Mouse (Mus musculus) kidney, embryonic 15.5 days (tissue): ENCODE data around the gene Clcn7. TPM values are rescaled to one million over a fixed set of nuclear protein-coding genes. Genes with fewer than 3 reads are reported as not detected.
A peak's percentile ranks its signal among the peaks of the same experiment; 100 is the strongest.

Source experiments
- ATAC-seq: fragments of 200-750 bp; cut with Nextera tagmentation; replicated peaks from 2 replicates; pipeline ENCODE4 v1.8.0; 2017; ENCODE audit warnings: moderate TSS enrichment; ENCODE audit not compliant: low FRiP score
- H3K27ac ChIP-seq: fragments of 300-500 bp; sonication (generic); 2 replicates; pipeline ENCODE4 v1.5.1; 2015; ENCODE audit warnings: mild to moderate bottlenecking, inconsistent platforms
- H3K27me3 ChIP-seq: fragments of 300-500 bp; sonication (generic); 2 replicates; pipeline ENCODE4 v1.6.1; 2015; ENCODE audit warnings: inconsistent platforms
- H3K36me3 ChIP-seq: fragments of 300-500 bp; sonication (generic); 2 replicates; pipeline ENCODE4 v1.6.1; 2015; ENCODE audit warnings: inconsistent platforms
- H3K4me1 ChIP-seq: fragments of 300-500 bp; sonication (generic); 2 replicates; pipeline ENCODE4 v1.6.1; 2015; ENCODE audit warnings: inconsistent platforms
- H3K4me2 ChIP-seq: fragments of 300-500 bp; sonication (generic); 2 replicates; pipeline ENCODE4 v1.6.1; 2015; ENCODE audit warnings: moderate library complexity, mild to moderate bottlenecking, inconsistent platforms
- H3K4me3 ChIP-seq: fragments of 300-500 bp; sonication (generic); replicated peaks from 2 replicates; pipeline ENCODE4 v1.5.1; 2015; ENCODE audit warnings: mild to moderate bottlenecking, inconsistent platforms
- H3K9ac ChIP-seq: fragments of 300-500 bp; sonication (generic); 2 replicates; pipeline ENCODE4 v1.6.1; 2015; ENCODE audit warnings: mild to moderate bottlenecking, inconsistent platforms
- H3K9me3 ChIP-seq: fragments of 300-500 bp; sonication (generic); replicated peaks from 2 replicates; pipeline ENCODE4 v1.6.1; 2016; ENCODE audit warnings: inconsistent platforms
- WGBS: fragments of 180-500 bp; shearing (Covaris S2); methylation state at CpG from one replicate; pipeline ENCODE4 v1.1.7; 2015; ENCODE audit warnings: mixed read lengths; 5-methylcytosine and 5-hydroxymethylcytosine counted together
- polyA plus RNA-seq: library from polyadenylated mRNA; unstranded; fragments of >200 nt; fragmentation: Nextera tagmentation; extraction: Ambion mirVana; gene quantifications from 2 replicates; pipeline ENCODE4 v1.2.1, GENCODE M21; 2015

Clcn7 gene
- polyA plus RNA-seq: 20.7 and 24.6 TPM in 2 replicates

DNA sequence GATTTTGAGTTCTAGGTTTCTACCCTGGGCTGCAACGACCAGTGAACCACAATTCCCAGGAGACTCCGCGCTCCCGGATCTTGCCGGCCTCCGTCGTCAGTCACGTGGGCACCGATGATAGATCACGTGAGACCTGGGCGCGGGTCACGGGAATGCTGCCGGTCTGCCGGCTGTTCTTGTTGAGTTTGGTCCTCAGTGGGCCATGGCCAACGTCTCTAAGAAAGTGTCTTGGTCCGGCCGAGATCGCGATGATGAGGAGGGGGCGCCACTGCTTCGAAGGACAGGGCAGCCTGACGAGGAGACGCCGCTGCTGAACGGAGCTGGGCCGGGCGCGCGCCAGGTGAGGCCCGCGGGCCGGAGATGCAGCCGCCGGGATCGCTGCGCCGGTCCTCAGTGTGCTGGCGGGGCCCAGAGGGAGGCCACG lies at the start of gene Clcn7:
TSS of gene Clcn7 (plus strand) at position 117 of the 424 bp plus-strand sequence.
- Histone ChIP-seq H3K27ac (0 out of 2 replicates have a peak within 1 kb of the TSS, but pooled peaks have one; percentile 35), H3K4me3 (peak within 1 kb of the TSS; percentile 100), H3K36me3 (peaks cover 5% of the 10 kb centered on the region; the same call in 1 of the 2 replicates), H3K27me3 (no peaks in the 10 kb centered on the region), H3K9ac (peak within 1 kb of the TSS; percentile 86), H3K4me1 (peaks cover 15% of the 10 kb centered on the region), H3K4me2 (peak within 1 kb of the TSS; percentile 76), H3K9me3 (no peaks in the 10 kb centered on the region)
- ATAC-seq: peak; percentile 94
- WGBS: under 1% methylated on average over 40 of the region's 40 CpGs

DNA sequence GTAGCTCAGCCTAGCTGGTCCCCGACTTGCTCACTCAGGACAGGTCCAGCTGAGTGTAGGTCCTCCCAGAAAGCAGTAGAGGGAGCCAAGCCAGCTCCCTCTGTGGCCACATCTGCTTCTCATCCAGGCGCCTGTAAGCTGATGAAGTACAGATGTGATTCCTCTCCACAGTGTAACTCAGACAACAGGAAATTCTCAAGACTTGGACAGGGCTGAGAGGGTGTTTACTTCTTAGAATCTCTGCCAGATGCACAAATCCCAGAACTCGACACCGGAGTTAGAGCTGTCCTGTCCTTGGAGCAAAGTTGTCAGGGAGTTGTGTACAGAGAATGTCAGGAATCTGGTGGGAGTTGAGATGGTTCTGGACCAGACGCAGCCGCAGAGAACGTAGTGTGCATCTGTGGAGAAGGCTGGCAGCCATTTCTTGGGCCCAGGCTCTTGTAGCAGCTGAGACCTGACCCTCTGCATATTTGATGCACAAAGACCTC lies 49.7 kb upstream of the Clcn7 start, which contains the start of gene Tmem204:
TSS of gene Tmem204 (minus strand) at position 148 of the 488 bp plus-strand sequence.
- Histone ChIP-seq H3K36me3 (peaks cover 7% of the 10 kb centered on the region), H3K9ac (no peak within 1 kb of the TSS), H3K4me3 (0 out of 2 replicates have a peak within 1 kb of the TSS, but pooled peaks have one; percentile 4), H3K27me3 (no peaks in the 10 kb centered on the region), H3K4me2 (peak within 1 kb of the TSS; percentile 26; the same call in 1 of the 2 replicates), H3K9me3 (no peaks in the 10 kb centered on the region), H3K4me1 (peaks cover 58% of the 10 kb centered on the region), H3K27ac (peak within 1 kb of the TSS; percentile 95)
- ATAC-seq: peak; percentile 85
- 18% methylated on average over 7 of the region's 7 CpGs for WGBS

DNA sequence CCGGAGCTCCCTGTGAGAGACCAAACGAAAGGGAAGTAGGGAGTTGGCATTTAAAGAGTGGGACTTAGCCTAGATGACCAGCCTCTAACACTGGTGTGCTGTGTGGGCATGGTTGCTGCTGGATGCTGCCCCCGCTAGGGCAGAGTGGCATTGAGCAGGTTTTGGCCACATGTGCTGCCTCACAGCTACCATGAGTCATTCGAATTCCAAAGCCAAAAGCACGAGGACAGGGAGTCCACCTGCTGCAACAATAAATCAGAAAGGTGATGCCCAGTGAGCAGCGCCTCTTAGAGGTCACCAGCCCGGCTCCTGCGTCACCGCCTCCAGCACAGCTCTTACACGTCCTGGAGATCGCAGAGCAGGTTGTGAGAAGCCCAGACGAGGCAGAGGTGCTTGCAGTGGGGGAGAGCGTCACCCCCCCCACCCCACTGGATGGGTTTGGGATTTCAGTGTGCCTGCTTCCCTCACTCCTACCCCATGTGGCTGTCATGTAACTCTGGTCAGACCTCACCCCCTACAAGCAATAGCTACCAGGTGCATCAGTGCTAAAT lies 48.3 kb upstream of the Clcn7 start:
- H3K27ac ChIP-seq: peak overlapping the region; percentile 95; the same call in 1 of the 2 replicates
- no peak for ATAC-seq
- WGBS: 57% methylated on average over 13 of the region's 13 CpGs

DNA sequence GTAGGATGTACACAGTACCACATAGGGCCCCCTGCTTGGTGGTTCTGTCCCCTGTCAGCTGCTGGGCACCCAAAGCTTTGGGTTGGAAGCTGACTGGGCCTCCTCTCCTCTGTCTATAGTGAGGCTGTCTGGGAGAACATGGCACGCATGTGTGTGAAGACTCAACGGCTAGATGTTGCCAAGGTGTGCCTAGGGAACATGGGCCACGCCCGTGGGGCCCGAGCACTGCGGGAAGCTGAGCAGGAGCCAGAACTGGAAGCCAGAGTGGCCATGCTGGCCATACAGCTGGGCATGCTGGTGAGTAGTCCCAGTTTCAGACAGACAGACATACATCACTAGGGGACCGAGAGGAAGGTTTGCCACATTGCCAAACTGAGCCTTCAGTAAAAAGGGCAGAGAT lies 46.5 kb upstream of the Clcn7 start:
- Histone ChIP-seq H3K27ac (no peak overlapping the region), H3K4me1 (peaks cover 33% of the 10 kb centered on the region), H3K9ac (no peak overlapping the region), H3K36me3 (peaks cover 32% of the 10 kb centered on the region), H3K27me3 (no peaks in the 10 kb centered on the region), H3K4me2 (no peak overlapping the region), H3K9me3 (no peaks in the 10 kb centered on the region), H3K4me3 (no peak overlapping the region)
- ATAC-seq: no peak
- 93% methylated on average over 7 of the region's 7 CpGs for WGBS

More for the DNA sequence above, 48.3 kb upstream of the Clcn7 start:
- H3K4me3 ChIP-seq: no peak overlapping the region
- no peak overlapping the region for H3K4me2 ChIP-seq
- no peak overlapping the region for H3K9ac ChIP-seq
- H3K4me1 ChIP-seq: peaks cover 50% of the 10 kb centered on the region
- no peaks in the 10 kb centered on the region for H3K9me3 ChIP-seq
- no peaks in the 10 kb centered on the region for H3K27me3 ChIP-seq
- H3K36me3 ChIP-seq: peaks cover 18% of the 10 kb centered on the region

DNA sequence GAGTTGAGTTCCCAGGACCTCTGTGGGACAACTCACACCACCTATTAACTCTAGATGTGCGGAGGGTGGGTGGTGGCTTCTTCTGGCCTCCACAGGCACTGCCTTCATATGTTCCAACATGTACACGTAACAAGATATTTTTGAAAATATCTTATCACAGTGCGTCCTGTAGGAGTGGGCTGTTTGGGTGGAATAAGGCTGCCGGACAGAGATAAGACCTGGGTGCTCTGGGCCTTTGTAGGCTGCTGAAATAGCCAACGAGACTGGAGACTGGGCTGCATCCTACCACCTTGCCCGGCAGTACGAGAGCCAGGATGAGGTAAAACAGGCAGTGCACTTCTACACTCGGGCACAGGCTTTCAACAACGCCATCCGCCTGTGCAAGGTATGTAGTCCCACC lies 44.0 kb upstream of the Clcn7 start:
- Histone ChIP-seq H3K27ac (no peak overlapping the region), H3K4me1 (peaks cover 10% of the 10 kb centered on the region), H3K4me2 (no peak overlapping the region), H3K36me3 (peaks cover 53% of the 10 kb centered on the region), H3K9ac (no peak overlapping the region), H3K27me3 (no peaks in the 10 kb centered on the region), H3K4me3 (no peak overlapping the region), H3K9me3 (no peaks in the 10 kb centered on the region)
- 89% methylated on average over 10 of the region's 10 CpGs for WGBS
- peak; percentile 79 for ATAC-seq

DNA sequence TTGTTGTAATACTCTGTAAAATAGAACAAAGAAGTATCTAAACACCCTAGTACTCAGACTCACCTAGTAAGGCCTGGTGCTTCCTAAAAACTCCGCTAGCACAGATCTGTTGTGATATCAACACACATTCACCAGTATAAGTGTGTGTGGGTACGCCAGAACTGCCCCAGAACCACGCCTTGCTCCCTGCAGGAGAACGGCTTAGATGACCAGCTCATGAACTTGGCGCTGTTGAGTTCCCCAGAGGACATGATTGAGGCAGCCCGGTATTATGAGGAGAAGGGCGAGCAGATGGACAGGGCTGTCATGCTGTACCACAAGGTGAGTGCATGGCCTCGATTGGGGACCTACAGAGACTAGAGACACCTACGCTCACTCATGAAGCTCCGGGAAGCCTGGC lies 42.7 kb upstream of the Clcn7 start:
- H3K36me3 ChIP-seq: peaks cover 64% of the 10 kb centered on the region
- H3K4me3 ChIP-seq: no peak overlapping the region
- H3K9me3 ChIP-seq: no peaks in the 10 kb centered on the region
- H3K27ac ChIP-seq: no peak overlapping the region
- no peak overlapping the region for H3K4me2 ChIP-seq
- no peaks in the 10 kb centered on the region for H3K4me1 ChIP-seq
- 90% methylated on average over 10 of the region's 10 CpGs for WGBS
- no peaks in the 10 kb centered on the region for H3K27me3 ChIP-seq
- no peak for ATAC-seq
- no peak overlapping the region for H3K9ac ChIP-seq

DNA sequence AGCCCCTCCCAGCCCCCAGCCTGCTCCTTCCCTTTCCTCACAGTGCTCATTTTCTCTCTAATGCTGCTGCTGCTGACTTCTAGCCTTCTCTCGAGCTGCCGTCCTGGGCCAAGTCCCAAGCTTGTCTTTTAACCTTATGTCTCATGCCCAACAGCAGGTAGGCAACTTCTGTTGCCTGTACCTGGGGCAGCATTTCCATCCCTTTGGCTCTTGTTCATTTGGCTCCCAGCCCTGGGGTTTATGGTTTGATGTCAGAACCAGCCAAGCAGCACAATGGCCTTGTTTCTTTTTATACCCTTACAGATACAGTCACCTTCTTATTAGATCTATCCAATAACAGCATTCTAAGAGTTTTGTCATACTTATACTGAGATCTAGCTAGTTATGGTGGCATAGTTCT lies 37.0 kb upstream of the Clcn7 start:
- Histone ChIP-seq H3K4me1 (no peaks in the 10 kb centered on the region), H3K4me2 (no peak overlapping the region), H3K9me3 (no peaks in the 10 kb centered on the region), H3K27ac (no peak overlapping the region), H3K9ac (no peak overlapping the region), H3K36me3 (peaks cover 74% of the 10 kb centered on the region), H3K27me3 (no peaks in the 10 kb centered on the region), H3K4me3 (no peak overlapping the region)
- no peak for ATAC-seq
- 91% methylated on average over 2 of the region's 2 CpGs for WGBS

DNA sequence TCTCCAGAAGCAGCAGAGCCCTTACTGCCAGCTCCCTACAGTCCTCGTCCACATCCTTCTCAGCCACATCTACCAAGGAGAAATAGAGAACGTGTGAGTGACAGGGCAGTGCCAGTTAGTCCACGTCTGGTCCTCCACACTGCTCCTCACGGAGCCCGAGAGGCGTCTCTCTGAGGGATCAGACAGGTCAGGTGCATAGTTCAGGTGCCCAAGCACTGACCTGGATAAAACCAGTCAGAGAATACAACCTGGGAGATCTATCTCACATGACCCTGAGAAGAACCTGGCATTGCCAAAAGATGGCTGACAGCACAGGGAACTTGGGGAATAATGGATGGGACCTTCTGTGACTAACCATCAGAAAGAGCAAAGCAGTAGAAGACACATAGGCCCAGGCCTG lies 33.1 kb upstream of the Clcn7 start:
- H3K9ac ChIP-seq: no peak overlapping the region
- no peak overlapping the region for H3K27ac ChIP-seq
- no peak for ATAC-seq
- H3K4me1 ChIP-seq: no peaks in the 10 kb centered on the region
- 95% methylated on average over 6 of the region's 6 CpGs for WGBS
- H3K27me3 ChIP-seq: no peaks in the 10 kb centered on the region
- H3K4me3 ChIP-seq: no peak overlapping the region
- H3K9me3 ChIP-seq: no peaks in the 10 kb centered on the region
- peaks cover 79% of the 10 kb centered on the region for H3K36me3 ChIP-seq
- H3K4me2 ChIP-seq: no peak overlapping the region

DNA sequence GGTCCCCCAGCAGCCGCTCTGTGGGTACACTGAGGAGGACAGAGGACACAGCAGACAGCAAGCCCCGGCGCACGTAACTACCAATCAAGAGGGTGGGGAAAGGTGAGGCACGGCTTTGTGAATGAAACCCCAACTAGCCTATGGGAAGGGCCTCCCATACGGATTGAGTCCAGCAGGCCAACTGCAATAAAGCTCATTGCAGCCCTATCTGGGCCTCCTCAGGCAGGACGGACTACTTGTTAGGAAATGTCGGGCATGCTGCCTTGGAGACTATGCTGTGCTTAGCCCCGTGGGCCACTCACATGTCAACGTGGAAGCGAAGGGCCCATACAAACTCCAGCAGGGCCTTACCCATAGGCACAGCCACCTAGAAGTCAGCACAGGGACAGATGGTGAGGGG lies 31.9 kb upstream of the Clcn7 start:
- H3K4me2 ChIP-seq: no peak overlapping the region
- H3K4me3 ChIP-seq: no peak overlapping the region
- no peak for ATAC-seq
- 92% methylated on average over 11 of the region's 11 CpGs for WGBS
- peaks cover 85% of the 10 kb centered on the region for H3K36me3 ChIP-seq
- H3K9me3 ChIP-seq: no peaks in the 10 kb centered on the region
- no peaks in the 10 kb centered on the region for H3K27me3 ChIP-seq
- H3K27ac ChIP-seq: no peak overlapping the region
- no peaks in the 10 kb centered on the region for H3K4me1 ChIP-seq
- no peak overlapping the region for H3K9ac ChIP-seq

DNA sequence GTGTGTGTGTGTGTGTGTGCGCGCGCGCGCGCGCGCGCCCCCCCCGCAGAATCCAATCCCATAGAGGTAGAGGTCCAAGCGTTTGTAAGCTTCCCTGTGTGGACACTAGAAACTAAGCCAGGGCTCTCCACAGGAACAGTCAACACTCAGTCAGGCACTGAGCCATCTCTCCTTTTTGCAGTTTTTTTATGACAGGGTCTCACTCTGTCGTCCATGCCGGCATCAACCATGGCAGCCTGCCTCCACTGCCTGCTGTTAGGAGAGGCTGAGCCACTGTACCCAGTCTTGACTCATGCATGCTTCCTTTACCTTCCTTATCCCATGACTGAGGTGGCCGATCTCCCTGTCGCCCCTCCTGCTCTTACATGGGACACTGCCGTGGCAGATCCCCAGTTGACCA lies 25.4 kb upstream of the Clcn7 start:
- Histone ChIP-seq H3K9me3 (no peaks in the 10 kb centered on the region), H3K27ac (no peak overlapping the region), H3K4me1 (0 out of 2 replicates have a peak, but pooled peaks cover 3% of the 10 kb centered on the region), H3K4me3 (no peak overlapping the region), H3K9ac (no peak overlapping the region), H3K27me3 (no peaks in the 10 kb centered on the region), H3K36me3 (peaks cover 96% of the 10 kb centered on the region), H3K4me2 (no peak overlapping the region)
- no peak for ATAC-seq
- WGBS: 85% methylated on average over 13 of the region's 16 CpGs

DNA sequence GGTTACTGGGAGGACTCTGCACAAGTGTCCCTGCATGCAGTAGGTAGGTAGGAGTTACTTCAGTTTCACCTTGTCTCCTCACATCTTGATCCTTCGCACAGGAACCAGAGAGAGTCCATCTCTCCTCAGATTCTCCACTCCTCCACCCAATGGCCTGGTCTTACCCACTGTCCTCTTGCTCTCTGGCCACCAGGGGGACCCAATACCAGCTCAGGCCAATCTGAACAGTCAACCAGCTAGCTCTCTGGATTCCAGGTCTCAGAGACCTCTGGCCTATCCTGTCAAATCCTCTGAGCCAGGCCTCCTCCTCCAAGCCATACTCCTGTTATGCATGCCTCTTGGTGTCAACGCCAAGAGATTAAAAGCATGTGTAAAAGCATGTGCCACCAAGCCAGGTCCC lies 23.6 kb upstream of the Clcn7 start:
- WGBS: 89% methylated on average over 2 of the region's 2 CpGs
- H3K4me3 ChIP-seq: no peak overlapping the region
- no peak overlapping the region for H3K4me2 ChIP-seq
- no peaks in the 10 kb centered on the region for H3K9me3 ChIP-seq
- 0 out of 2 replicates have a peak, but pooled peaks have one; percentile 33 for ATAC-seq
- H3K4me1 ChIP-seq: peaks cover 5% of the 10 kb centered on the region
- no peak overlapping the region for H3K27ac ChIP-seq
- H3K9ac ChIP-seq: no peak overlapping the region
- no peaks in the 10 kb centered on the region for H3K27me3 ChIP-seq
- H3K36me3 ChIP-seq: peaks cover 89% of the 10 kb centered on the region

DNA sequence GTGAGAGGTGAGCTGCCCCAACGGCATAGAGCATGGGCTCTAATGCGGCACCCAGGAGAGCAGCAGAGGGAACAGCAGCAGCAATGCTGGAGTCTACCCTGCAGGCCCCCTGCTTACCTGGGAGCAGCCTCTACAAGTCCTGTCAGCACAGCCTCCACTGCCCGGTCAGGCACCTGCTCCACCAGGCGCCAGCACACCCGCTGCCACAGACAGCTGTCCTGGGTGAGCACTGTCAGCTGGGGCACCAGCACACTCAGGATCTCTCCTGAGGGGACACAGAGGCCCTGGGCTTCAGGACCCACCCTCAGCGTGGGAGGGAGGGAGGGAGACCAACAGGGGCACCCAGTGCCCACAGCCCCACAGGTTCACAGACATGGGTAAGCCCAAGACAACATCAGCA lies 22.6 kb upstream of the Clcn7 start:
- no peak for ATAC-seq
- Histone ChIP-seq H3K36me3 (peaks cover 79% of the 10 kb centered on the region), H3K4me3 (no peak overlapping the region), H3K4me1 (peaks cover 11% of the 10 kb centered on the region), H3K4me2 (no peak overlapping the region), H3K9ac (no peak overlapping the region), H3K27me3 (no peaks in the 10 kb centered on the region), H3K9me3 (no peaks in the 10 kb centered on the region), H3K27ac (no peak overlapping the region)
- WGBS: 87% methylated on average over 6 of the region's 6 CpGs
